Mouse (Mus musculus) liver, embryonic 12.5 days (tissue): ENCODE results near the gene Klk1b8. TPM values are rescaled to one million over a fixed set of nuclear protein-coding genes. Genes with fewer than 3 reads are reported as not detected.
"Not testable (repeated sequence)": the region's sequence is repeated elsewhere in the genome, so short reads cannot be mapped to it uniquely, and the experiment has no call there.

Experiments
- ATAC-seq: fragments of 200-750 bp; cut with Nextera tagmentation; 2 replicates; pipeline ENCODE4 v1.8.0; 2017; ENCODE audit warnings: moderate number of reproducible peaks, mild to moderate bottlenecking, moderate library complexity
- H3K27ac ChIP-seq: fragments of 300-500 bp; sonication (generic); 2 replicates; pipeline ENCODE4 v1.5.1; 2016; ENCODE audit warnings: mild to moderate bottlenecking
- H3K27me3 ChIP-seq: fragments of 300-500 bp; sonication (generic); replicated peaks from 2 replicates; pipeline ENCODE4 v1.6.1; 2016; ENCODE audit warnings: mild to moderate bottlenecking, moderate library complexity
- H3K36me3 ChIP-seq: fragments of 300-500 bp; sonication (generic); 2 replicates; pipeline ENCODE4 v1.6.1; 2016; ENCODE audit warnings: mild to moderate bottlenecking, moderate library complexity
- H3K4me1 ChIP-seq: fragments of 300-500 bp; sonication (generic); 2 replicates; pipeline ENCODE4 v1.6.1; 2016
- H3K4me2 ChIP-seq: fragments of 300-500 bp; sonication (generic); 2 replicates; pipeline ENCODE4 v1.6.1; 2016; ENCODE audit warnings: mild to moderate bottlenecking, moderate library complexity
- H3K4me3 ChIP-seq: fragments of 300-500 bp; sonication (generic); 2 replicates; pipeline ENCODE4 v1.5.1; 2016; ENCODE audit warnings: mild to moderate bottlenecking, moderate library complexity
- H3K9ac ChIP-seq: fragments of 300-500 bp; sonication (generic); 2 replicates; pipeline ENCODE4 v1.6.1; 2016; ENCODE audit warnings: mild to moderate bottlenecking, moderate library complexity
- H3K9me3 ChIP-seq: fragments of 300-500 bp; sonication (generic); replicated peaks from 2 replicates; pipeline ENCODE4 v1.6.1; 2016; ENCODE audit warnings: mild to moderate bottlenecking, moderate library complexity
- WGBS: fragments of 180-500 bp; shearing (Covaris S2); methylation state at CpG from one replicate; pipeline ENCODE4 v1.1.7; 2016; ENCODE audit not compliant: insufficient replicate concordance; 5-methylcytosine and 5-hydroxymethylcytosine counted together
- polyA plus RNA-seq: library from polyadenylated mRNA; unstranded; fragments of >200 nt; fragmentation: Nextera tagmentation; extraction: Ambion mirVana; gene quantifications from 2 replicates; pipeline ENCODE4 v1.2.1, GENCODE M21; 2016

The Klk1b8 gene
- polyA plus RNA-seq, 1 experiment from 2014 or later, result not detected

- no peak overlapping the region for H3K9ac ChIP-seq
- no peak overlapping the region for H3K4me2 ChIP-seq
- 44% methylated on average over 3 of the region's 3 CpGs for WGBS
- no peaks in the 10 kb centered on the region for H3K4me1 ChIP-seq
- no peaks in the 10 kb centered on the region for H3K27me3 ChIP-seq
- H3K36me3 ChIP-seq, result no peaks in the 10 kb centered on the region
- no peak overlapping the region for H3K4me3 ChIP-seq
- no peaks in the 10 kb centered on the region for H3K9me3 ChIP-seq
- H3K27ac ChIP-seq, result no peak overlapping the region
- ATAC-seq, result no peak
These were observed 15.7 kb upstream of the Klk1b8 start for GRCm38 (mm10) chr7:43934747-43935146.

DNA sequence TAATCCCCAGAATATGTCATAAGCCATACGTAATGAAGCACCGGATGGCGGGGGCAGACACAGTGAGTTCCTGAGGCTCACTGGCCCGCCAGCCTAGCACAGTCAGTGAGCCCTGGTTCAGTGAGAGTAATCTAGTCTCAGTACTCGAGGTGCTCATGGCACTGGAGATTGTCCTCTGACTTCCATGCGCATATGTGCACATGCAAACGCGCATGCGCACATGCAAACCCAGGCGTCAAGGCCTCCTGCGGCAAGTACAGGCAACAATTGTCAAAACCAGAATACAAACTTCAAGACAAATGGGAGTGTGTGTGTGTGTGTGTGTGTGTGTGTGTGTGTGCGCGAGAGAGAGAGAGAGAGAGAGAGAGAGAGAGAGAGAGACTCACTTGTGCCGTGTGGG, 13.9 kb upstream of the Klk1b8 start:
- Histone ChIP-seq H3K9me3 (no peaks in the 10 kb centered on the region), H3K9ac (no peak overlapping the region), H3K4me3 (no peak overlapping the region), H3K36me3 (no peaks in the 10 kb centered on the region), H3K4me1 (no peaks in the 10 kb centered on the region), H3K27ac (no peak overlapping the region), H3K4me2 (no peak overlapping the region), H3K27me3 (no peaks in the 10 kb centered on the region)
- no peak for ATAC-seq
- WGBS, result 71% methylated on average over 14 of the region's 14 CpGs

DNA sequence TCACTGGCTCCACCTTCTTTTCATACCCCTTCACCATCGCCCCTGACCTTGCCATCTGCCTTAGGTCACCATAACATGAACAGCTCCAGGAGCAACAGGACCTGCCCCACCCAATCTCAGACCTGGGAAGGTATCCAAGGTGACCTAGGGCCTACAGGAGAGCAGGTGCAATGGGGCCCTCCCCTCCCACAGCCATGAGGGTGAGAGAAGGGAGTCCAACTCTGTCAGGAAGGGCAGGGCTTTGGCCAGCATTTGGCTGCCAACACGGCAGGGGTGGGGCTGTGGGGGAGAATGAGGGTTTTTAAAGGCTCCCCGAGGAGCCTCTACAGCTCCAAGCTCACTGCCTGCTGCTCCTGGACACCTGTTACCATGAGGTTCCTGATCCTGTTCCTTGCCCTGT, 8.2 kb upstream of the Klk1b8 start:
- WGBS, result 57% methylated on average over 3 of the region's 3 CpGs
- H3K36me3 ChIP-seq, H3K9ac ChIP-seq, H3K9me3 ChIP-seq, H3K27ac ChIP-seq, ATAC-seq, H3K4me2 ChIP-seq, H3K4me3 ChIP-seq, H3K27me3 ChIP-seq, H3K4me1 ChIP-seq: not testable (repeated sequence)

GRCm38 (mm10) chr7:43944727-43945264, 5.7 kb upstream of the Klk1b8 start:
- no peaks in the 10 kb centered on the region for H3K9me3 ChIP-seq
- no peak overlapping the region for H3K9ac ChIP-seq
- H3K4me1 ChIP-seq, result no peaks in the 10 kb centered on the region
- H3K36me3 ChIP-seq, result no peaks in the 10 kb centered on the region
- no peaks in the 10 kb centered on the region for H3K27me3 ChIP-seq
- no peak overlapping the region for H3K4me2 ChIP-seq
- WGBS, result 53% methylated on average over 3 of the region's 3 CpGs
- no peak for ATAC-seq
- H3K27ac ChIP-seq, result no peak overlapping the region
- no peak overlapping the region for H3K4me3 ChIP-seq

- Histone ChIP-seq H3K4me3 (no peak overlapping the region), H3K9ac (no peak overlapping the region), H3K36me3 (no peaks in the 10 kb centered on the region), H3K27ac (no peak overlapping the region), H3K27me3 (no peaks in the 10 kb centered on the region), H3K4me2 (no peak overlapping the region), H3K9me3 (no peaks in the 10 kb centered on the region), H3K4me1 (no peaks in the 10 kb centered on the region)
- WGBS, result 47% methylated on average over 4 of the region's 4 CpGs
- no peak for ATAC-seq
These were observed 2.2 kb downstream of the Klk1b8 start for GRCm38 (mm10) chr7:43952703-43953102.

GRCm38 (mm10) chr7:43966451-43966850, 16.0 kb downstream of the Klk1b8 start, which contains the start of gene Klk1b1:
TSS of gene Klk1b1 (plus strand) at chr7:43966751.
- Histone ChIP-seq H3K4me1 (no peaks in the 10 kb centered on the region), H3K4me2 (no peak within 1 kb of the TSS), H3K9me3 (no peaks in the 10 kb centered on the region), H3K27me3 (no peaks in the 10 kb centered on the region), H3K27ac (no peak within 1 kb of the TSS), H3K36me3 (no peaks in the 10 kb centered on the region), H3K4me3 (no peak within 1 kb of the TSS), H3K9ac (no peak within 1 kb of the TSS)
- WGBS, result 41% methylated on average over 3 of the region's 3 CpGs
- ATAC-seq, result no peak

DNA sequence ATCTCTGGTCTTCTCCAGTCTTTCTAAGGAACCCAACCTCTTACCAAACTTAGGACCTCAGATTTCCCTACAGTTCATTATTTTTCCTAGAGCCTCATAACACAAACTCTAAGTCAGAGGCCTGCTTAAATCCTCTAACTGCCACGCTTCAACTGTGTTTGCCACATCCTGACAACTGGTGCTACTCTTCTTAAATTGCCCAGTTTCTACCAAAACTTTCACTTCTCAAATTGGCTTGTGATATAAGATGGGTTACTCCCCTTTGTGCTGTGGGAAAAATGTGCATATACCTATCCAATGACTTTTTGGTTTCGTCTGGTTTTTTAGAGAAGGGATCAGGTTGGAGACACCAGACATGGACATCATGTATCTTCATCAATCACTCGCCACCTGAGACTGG, 16.6 kb downstream of the Klk1b8 start:
- Histone ChIP-seq H3K27ac (no peak overlapping the region), H3K4me1 (no peaks in the 10 kb centered on the region), H3K9me3 (no peaks in the 10 kb centered on the region), H3K4me2 (no peak overlapping the region), H3K9ac (no peak overlapping the region), H3K4me3 (no peak overlapping the region), H3K36me3 (no peaks in the 10 kb centered on the region), H3K27me3 (no peaks in the 10 kb centered on the region)
- WGBS, result 58% methylated on average over 3 of the region's 3 CpGs
- ATAC-seq, result no peak

DNA sequence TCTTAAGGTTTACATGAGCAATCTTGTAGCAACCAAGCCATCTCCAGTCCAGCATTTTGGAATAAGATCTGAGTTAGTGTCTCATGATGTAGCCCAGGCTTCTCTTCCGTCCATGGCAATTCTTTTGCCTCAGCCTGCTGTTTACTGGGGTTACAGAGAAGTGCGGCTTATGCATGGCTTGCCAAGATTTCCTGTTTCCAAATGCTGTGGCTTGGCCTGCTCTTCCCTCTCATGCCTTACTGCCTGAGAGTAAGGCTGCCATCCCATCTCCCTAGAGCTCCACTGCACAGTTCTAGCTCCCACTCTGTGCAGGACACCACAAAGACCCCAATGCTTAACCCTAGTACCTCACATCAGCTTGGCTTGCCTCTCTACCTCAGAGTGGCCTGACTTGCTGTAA, 17.1 kb downstream of the Klk1b8 start:
- ATAC-seq, result no peak
- Histone ChIP-seq H3K27me3 (no peaks in the 10 kb centered on the region), H3K36me3 (no peaks in the 10 kb centered on the region), H3K4me2 (no peak overlapping the region), H3K4me1 (no peaks in the 10 kb centered on the region), H3K9me3 (no peaks in the 10 kb centered on the region), H3K9ac (no peak overlapping the region), H3K27ac (no peak overlapping the region), H3K4me3 (no peak overlapping the region)
- WGBS, result 62% methylated on average over 2 of the region's 2 CpGs

DNA sequence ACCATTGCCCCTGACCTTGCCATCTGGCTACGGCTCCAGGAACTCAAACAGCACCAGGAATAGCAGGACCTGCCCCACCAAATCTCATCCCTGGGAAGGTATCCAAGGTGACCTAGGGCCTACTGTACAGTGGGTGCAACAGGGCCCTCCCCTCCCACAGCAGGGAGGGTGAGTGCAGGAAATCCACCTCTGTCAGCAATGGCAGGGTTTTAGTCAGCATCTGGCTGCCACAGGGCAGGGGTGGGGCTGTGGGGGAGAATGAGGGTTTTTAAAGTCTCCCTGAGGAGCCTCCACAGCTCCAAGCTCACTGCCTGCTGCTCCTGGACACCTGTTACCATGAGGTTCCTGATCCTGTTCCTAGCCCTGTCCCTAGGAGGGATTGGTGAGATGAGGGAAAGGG, 25.3 kb downstream of the Klk1b8 start, which contains the start of gene Klk1b9:
Klk1b9 (plus strand) TSS at position 301 of the 400 bp plus-strand sequence.
- not testable (repeated sequence) for H3K4me2 ChIP-seq, ATAC-seq
- WGBS, result 54% methylated on average over 1 of the region's 1 CpGs

GRCm38 (mm10) chr7:43985657-43986056, 35.2 kb downstream of the Klk1b8 start:
- Histone ChIP-seq H3K9ac (no peak overlapping the region), H3K4me1 (no peaks in the 10 kb centered on the region), H3K27ac (no peak overlapping the region), H3K27me3 (no peaks in the 10 kb centered on the region), H3K36me3 (no peaks in the 10 kb centered on the region), H3K9me3 (no peaks in the 10 kb centered on the region), H3K4me2 (no peak overlapping the region), H3K4me3 (no peak overlapping the region)
- no peak for ATAC-seq

More for the DNA sequence above, 25.3 kb downstream of the Klk1b8 start, which contains the start of gene Klk1b9:
- not testable (repeated sequence) for H3K9me3 ChIP-seq, H3K27me3 ChIP-seq, H3K4me3 ChIP-seq, H3K9ac ChIP-seq, H3K36me3 ChIP-seq, H3K27ac ChIP-seq, H3K4me1 ChIP-seq

DNA sequence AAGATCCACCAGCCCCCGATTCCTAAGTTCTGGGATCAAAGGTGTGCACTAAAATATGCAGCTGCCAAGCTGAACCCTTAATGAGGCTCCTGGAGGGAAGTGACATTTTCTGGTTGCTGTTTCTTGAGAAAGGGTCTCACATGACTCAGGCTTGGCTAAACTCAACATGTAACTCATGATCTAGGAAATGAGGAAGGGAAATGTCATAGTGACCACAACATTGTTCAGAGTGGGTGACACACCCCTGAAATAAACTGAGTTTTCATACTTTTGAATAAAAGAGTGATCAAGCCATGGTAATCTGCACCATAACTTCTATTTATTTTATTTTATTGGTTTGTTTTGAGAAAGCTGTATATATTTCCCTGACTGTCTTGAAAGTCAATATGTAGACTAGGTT, 44.4 kb downstream of the Klk1b8 start:
- not testable (repeated sequence) for H3K36me3 ChIP-seq, H3K9me3 ChIP-seq, H3K9ac ChIP-seq, ATAC-seq, H3K4me3 ChIP-seq, H3K27ac ChIP-seq, H3K4me2 ChIP-seq, H3K27me3 ChIP-seq, H3K4me1 ChIP-seq
- 61% methylated on average over 1 of the region's 1 CpGs for WGBS

DNA sequence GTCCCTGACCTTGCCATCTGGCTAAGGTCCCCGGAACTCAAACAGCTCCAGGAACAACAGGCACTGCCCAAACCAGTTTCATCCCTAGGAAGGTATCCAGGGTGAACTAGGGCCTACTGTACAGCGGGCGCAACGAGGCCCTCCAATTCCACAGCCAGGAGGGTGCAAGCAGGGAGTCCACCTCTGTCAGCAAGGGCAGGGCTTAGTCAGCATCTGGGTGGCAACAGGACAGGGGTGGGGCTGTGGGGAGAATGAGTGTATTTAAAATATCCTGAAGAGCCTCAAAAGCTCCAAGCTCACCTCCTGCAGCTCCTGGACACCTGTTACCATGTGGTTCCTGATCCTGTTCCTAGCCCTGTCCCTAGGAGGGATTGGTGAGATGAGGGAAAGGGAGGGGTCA, 45.1 kb downstream of the Klk1b8 start, which contains the start of gene Klk1b11:
Klk1b11 (plus strand) TSS at position 301 of the 400 bp plus-strand sequence.
- not testable (repeated sequence) for H3K4me1 ChIP-seq, H3K4me3 ChIP-seq, H3K9me3 ChIP-seq, H3K9ac ChIP-seq, ATAC-seq, H3K4me2 ChIP-seq, H3K27ac ChIP-seq, H3K27me3 ChIP-seq, H3K36me3 ChIP-seq
- 61% methylated on average over 4 of the region's 4 CpGs for WGBS
